Mouse (Mus musculus): Measurements from ENCODE around the gene Pyurf. TPM values are rescaled to one million over a fixed set of nuclear protein-coding genes. Genes with fewer than 3 reads are reported as not detected.

Gene Pyurf
- 18.4 and 18.9 TPM in 2 replicates for polyA plus RNA-seq (2015; fragmentation: Nextera tagmentation; extraction: Ambion mirVana)

- Histone ChIP-seq H3K4me1 (0 out of 2 replicates have a peak, but pooled peaks cover 5% of the 10 kb centered on the region), H3K27me3 (replicated peaks) (no peaks in the 10 kb centered on the region), H3K36me3 (peaks cover 11% of the 10 kb centered on the region; the same call in 1 of the 2 replicates), H3K9ac (replicated peaks) (peak within 1 kb of the TSS; percentile 89), H3K4me3 (replicated peaks) (peak within 1 kb of the TSS; percentile 85), H3K9me3 (replicated peaks) (no peaks in the 10 kb centered on the region), H3K4me2 (peak within 1 kb of the TSS; percentile 72), H3K27ac (replicated peaks) (peak within 1 kb of the TSS; percentile 95)
- ATAC-seq (ENCODE audit: low FRiP score): peak; percentile 98
- under 1% methylated on average over 52 of the region's 52 CpGs for WGBS
These were observed at the start of gene Pyurf for GRCm38 (mm10) chr6:57691467-57692261. Gene Pyurf (minus strand): TSS chr6:57692078.

GRCm38 (mm10) chr6:57721347-57721746 lies 29.5 kb upstream of the Pyurf start:
- Histone ChIP-seq H3K9me3 (replicated peaks) (no peaks in the 10 kb centered on the region), H3K9ac (replicated peaks) (no peak overlapping the region), H3K27me3 (replicated peaks) (no peaks in the 10 kb centered on the region), H3K4me1 (no peaks in the 10 kb centered on the region), H3K36me3 (peaks cover 16% of the 10 kb centered on the region), H3K4me3 (replicated peaks) (no peak overlapping the region), H3K4me2 (no peak overlapping the region), H3K27ac (replicated peaks) (no peak overlapping the region)
- WGBS: 92% methylated on average over 1 of the region's 1 CpGs
- ATAC-seq (ENCODE audit: low FRiP score): no peak

- no peaks in the 10 kb centered on the region for H3K9me3 ChIP-seq (replicated peaks)
- H3K4me2 ChIP-seq: no peak overlapping the region
- 0 out of 2 replicates have a peak, but pooled peaks cover 3% of the 10 kb centered on the region for H3K4me1 ChIP-seq
- no peak overlapping the region for H3K9ac ChIP-seq (replicated peaks)
- H3K36me3 ChIP-seq: peaks cover 10% of the 10 kb centered on the region
- no peak overlapping the region for H3K27ac ChIP-seq (replicated peaks)
- 42% methylated on average over 1 of the region's 1 CpGs for WGBS
- H3K4me3 ChIP-seq (replicated peaks): no peak overlapping the region
- ATAC-seq (ENCODE audit: low FRiP score): no peak
- H3K27me3 ChIP-seq (replicated peaks): no peaks in the 10 kb centered on the region
These were observed 19.8 kb upstream of the Pyurf start for GRCm38 (mm10) chr6:57711726-57712125.

GRCm38 (mm10) chr6:57706721-57707120 lies 14.8 kb upstream of the Pyurf start:
- no peak overlapping the region for H3K4me2 ChIP-seq
- H3K36me3 ChIP-seq: no peaks in the 10 kb centered on the region
- H3K9ac ChIP-seq (replicated peaks): no peak overlapping the region
- no peak overlapping the region for H3K27ac ChIP-seq (replicated peaks)
- no peak overlapping the region for H3K4me3 ChIP-seq (replicated peaks)
- no peak for ATAC-seq (ENCODE audit: low FRiP score)
- H3K9me3 ChIP-seq (replicated peaks): no peaks in the 10 kb centered on the region
- WGBS: 78% methylated on average over 1 of the region's 1 CpGs
- H3K4me1 ChIP-seq: peaks cover 21% of the 10 kb centered on the region
- no peaks in the 10 kb centered on the region for H3K27me3 ChIP-seq (replicated peaks)

GRCm38 (mm10) chr6:57703703-57704102 lies 11.8 kb upstream of the Pyurf start:
- peak overlapping the region; percentile 65 for H3K4me2 ChIP-seq
- H3K36me3 ChIP-seq: no peaks in the 10 kb centered on the region
- peak overlapping the region; percentile 66 for H3K4me3 ChIP-seq (replicated peaks)
- ATAC-seq (ENCODE audit: low FRiP score): peak; percentile 50
- peak overlapping the region; percentile 98 for H3K27ac ChIP-seq (replicated peaks)
- H3K9ac ChIP-seq (replicated peaks): peak overlapping the region; percentile 88
- no peaks in the 10 kb centered on the region for H3K9me3 ChIP-seq (replicated peaks)
- H3K4me1 ChIP-seq: peaks cover 26% of the 10 kb centered on the region
- 25% methylated on average over 2 of the region's 2 CpGs for WGBS
- H3K27me3 ChIP-seq (replicated peaks): no peaks in the 10 kb centered on the region

- H3K4me3 ChIP-seq (replicated peaks): peak overlapping the region; percentile 66
- peak overlapping the region; percentile 65 for H3K4me2 ChIP-seq
- WGBS: under 1% methylated on average over 59 of the region's 59 CpGs
- peak overlapping the region; percentile 98 for H3K27ac ChIP-seq (replicated peaks)
- peak; percentile 99 for ATAC-seq (ENCODE audit: low FRiP score)
- H3K36me3 ChIP-seq: no peaks in the 10 kb centered on the region
- H3K9ac ChIP-seq (replicated peaks): peak overlapping the region; percentile 88
- H3K4me1 ChIP-seq: peaks cover 26% of the 10 kb centered on the region
- H3K27me3 ChIP-seq (replicated peaks): no peaks in the 10 kb centered on the region
- H3K9me3 ChIP-seq (replicated peaks): no peaks in the 10 kb centered on the region
These were observed 11.0 kb upstream of the Pyurf start for GRCm38 (mm10) chr6:57702743-57703499.

- peak within 1 kb of the TSS; percentile 65 for H3K4me2 ChIP-seq
- H3K4me3 ChIP-seq (replicated peaks): peak within 1 kb of the TSS; percentile 66
- H3K27me3 ChIP-seq (replicated peaks): no peaks in the 10 kb centered on the region
- H3K36me3 ChIP-seq: no peaks in the 10 kb centered on the region
- ATAC-seq (ENCODE audit: low FRiP score): peak; percentile 54
- peaks cover 26% of the 10 kb centered on the region for H3K4me1 ChIP-seq
- H3K9ac ChIP-seq (replicated peaks): peak within 1 kb of the TSS; percentile 88
- WGBS: 0% methylated on average over 10 of the region's 10 CpGs
- peak within 1 kb of the TSS; percentile 98 for H3K27ac ChIP-seq (replicated peaks)
- no peaks in the 10 kb centered on the region for H3K9me3 ChIP-seq (replicated peaks)
These were observed 10.5 kb upstream of the Pyurf start, which contains the start of gene Lancl2 for GRCm38 (mm10) chr6:57702376-57702742. Gene Lancl2 (plus strand): TSS chr6:57702540.

GRCm38 (mm10) chr6:57701686-57702085 lies 9.8 kb upstream of the Pyurf start:
- no peaks in the 10 kb centered on the region for H3K27me3 ChIP-seq (replicated peaks)
- H3K4me1 ChIP-seq: peaks cover 26% of the 10 kb centered on the region
- peak overlapping the region; percentile 66 for H3K4me3 ChIP-seq (replicated peaks)
- 49% methylated on average over 4 of the region's 4 CpGs for WGBS
- H3K9me3 ChIP-seq (replicated peaks): no peaks in the 10 kb centered on the region
- ATAC-seq (ENCODE audit: low FRiP score): no peak
- H3K27ac ChIP-seq (replicated peaks): peak overlapping the region; percentile 98
- no peaks in the 10 kb centered on the region for H3K36me3 ChIP-seq
- peak overlapping the region; percentile 65 for H3K4me2 ChIP-seq
- H3K9ac ChIP-seq (replicated peaks): peak overlapping the region; percentile 88

GRCm38 (mm10) chr6:57693116-57693515 lies 1.2 kb upstream of the Pyurf start:
- 86% methylated on average over 3 of the region's 3 CpGs for WGBS
- Histone ChIP-seq H3K4me2 (no peak overlapping the region), H3K27me3 (replicated peaks) (no peaks in the 10 kb centered on the region), H3K36me3 (peaks cover 5% of the 10 kb centered on the region; the same call in 1 of the 2 replicates), H3K27ac (replicated peaks) (no peak overlapping the region), H3K4me3 (replicated peaks) (no peak overlapping the region), H3K4me1 (0 out of 2 replicates have a peak, but pooled peaks cover 5% of the 10 kb centered on the region), H3K9me3 (replicated peaks) (no peaks in the 10 kb centered on the region), H3K9ac (replicated peaks) (no peak overlapping the region)
- no peak for ATAC-seq (ENCODE audit: low FRiP score)

GRCm38 (mm10) chr6:57684156-57684555 lies 7.7 kb downstream of the Pyurf start:
- no peaks in the 10 kb centered on the region for H3K4me1 ChIP-seq
- H3K9ac ChIP-seq (replicated peaks): no peak overlapping the region
- no peak overlapping the region for H3K4me2 ChIP-seq
- no peak overlapping the region for H3K4me3 ChIP-seq (replicated peaks)
- ATAC-seq (ENCODE audit: low FRiP score): no peak
- WGBS: 91% methylated on average over 1 of the region's 1 CpGs
- H3K27me3 ChIP-seq (replicated peaks): no peaks in the 10 kb centered on the region
- no peak overlapping the region for H3K27ac ChIP-seq (replicated peaks)
- peaks cover 13% of the 10 kb centered on the region; the same call in 1 of the 2 replicates for H3K36me3 ChIP-seq
- no peaks in the 10 kb centered on the region for H3K9me3 ChIP-seq (replicated peaks)

GRCm38 (mm10) chr6:57661295-57661694 lies 30.6 kb downstream of the Pyurf start:
- no peak for ATAC-seq (ENCODE audit: low FRiP score)
- WGBS: 93% methylated on average over 4 of the region's 4 CpGs

More at GRCm38 (mm10) chr6:57661295-57661694, 30.6 kb downstream of the Pyurf start:
- no peaks in the 10 kb centered on the region for H3K27me3 ChIP-seq (replicated peaks)
- no peak overlapping the region for H3K27ac ChIP-seq (replicated peaks)
- no peak overlapping the region for H3K9ac ChIP-seq (replicated peaks)
- H3K4me1 ChIP-seq: no peaks in the 10 kb centered on the region
- no peak overlapping the region for H3K4me3 ChIP-seq (replicated peaks)
- no peaks in the 10 kb centered on the region for H3K9me3 ChIP-seq (replicated peaks)
- H3K4me2 ChIP-seq: no peak overlapping the region
- no peaks in the 10 kb centered on the region for H3K36me3 ChIP-seq

All from neural tube, embryonic 15.5 days (tissue).